Mouse (Mus musculus): ENCODE data around the gene Dlx4. TPM values are rescaled to one million over a fixed set of nuclear protein-coding genes. Genes with fewer than 3 reads are reported as not detected.

Gene Dlx4
- polyA plus RNA-seq, 1 experiment = not detected

- Histone ChIP-seq H3K27me3 (replicated peaks) (peaks cover 74% of the 10 kb centered on the region), H3K9me3 (no peaks in the 10 kb centered on the region), H3K36me3 (replicated peaks; ENCODE audit: low read length) (no peaks in the 10 kb centered on the region), H3K4me1 (peaks cover 27% of the 10 kb centered on the region), H3K4me3 (replicated peaks) (no peak overlapping the region)
- TF ChIP-seq GATA1 (IDR thresholded peaks at IDR 0.05; ENCODE audit: borderline replicate concordance, low read length) (no peak), FLI1 (IDR thresholded peaks at IDR 0.05; ENCODE audit: low read length) (no peak)
Observed at GRCm38 (mm10) chr11:95109000-95109399, 37.1 kb downstream of the Dlx4 start.

- TF ChIP-seq FLI1 (IDR thresholded peaks at IDR 0.05; ENCODE audit: low read length) (no peak), GATA1 (IDR thresholded peaks at IDR 0.05; ENCODE audit: borderline replicate concordance, low read length) (no peak)
- no peak overlapping the region for H3K4me3 ChIP-seq (replicated peaks)
- H3K36me3 ChIP-seq (replicated peaks; ENCODE audit: low read length) = no peaks in the 10 kb centered on the region
- peaks cover 14% of the 10 kb centered on the region for H3K9me3 ChIP-seq
- peaks cover 79% of the 10 kb centered on the region for H3K27me3 ChIP-seq (replicated peaks)
- H3K4me1 ChIP-seq = peaks cover 32% of the 10 kb centered on the region
Observed at GRCm38 (mm10) chr11:95106440-95107236, 39.4 kb downstream of the Dlx4 start.

GRCm38 (mm10) chr11:95105274-95105874 lies 40.7 kb downstream of the Dlx4 start:
- no peaks in the 10 kb centered on the region for H3K36me3 ChIP-seq (replicated peaks; ENCODE audit: low read length)
- peak overlapping the region; percentile 10 for H3K4me3 ChIP-seq (replicated peaks)
- TF ChIP-seq GATA1 (IDR thresholded peaks at IDR 0.05; ENCODE audit: borderline replicate concordance, low read length) = no peak
- no peak for TF ChIP-seq FLI1 (IDR thresholded peaks at IDR 0.05; ENCODE audit: low read length)
- peaks cover 45% of the 10 kb centered on the region for H3K4me1 ChIP-seq
- H3K9me3 ChIP-seq = peaks cover 14% of the 10 kb centered on the region
- H3K27me3 ChIP-seq (replicated peaks) = peaks cover 87% of the 10 kb centered on the region

- Histone ChIP-seq H3K4me1 (peaks cover 47% of the 10 kb centered on the region), H3K4me3 (replicated peaks) (no peak overlapping the region), H3K27me3 (replicated peaks) (peaks cover 89% of the 10 kb centered on the region), H3K9me3 (peaks cover 14% of the 10 kb centered on the region), H3K36me3 (replicated peaks; ENCODE audit: low read length) (no peaks in the 10 kb centered on the region)
- no peak for TF ChIP-seq GATA1 (IDR thresholded peaks at IDR 0.05; ENCODE audit: borderline replicate concordance, low read length)
- no peak for TF ChIP-seq FLI1 (IDR thresholded peaks at IDR 0.05; ENCODE audit: low read length)
Observed at GRCm38 (mm10) chr11:95104266-95104665, 41.8 kb downstream of the Dlx4 start.

GRCm38 (mm10) chr11:95102161-95102904 lies 43.7 kb downstream of the Dlx4 start:
- Histone ChIP-seq H3K9me3 (peaks cover 14% of the 10 kb centered on the region), H3K36me3 (replicated peaks; ENCODE audit: low read length) (no peaks in the 10 kb centered on the region), H3K4me1 (peaks cover 47% of the 10 kb centered on the region), H3K27me3 (replicated peaks) (peaks cover 92% of the 10 kb centered on the region), H3K4me3 (replicated peaks) (no peak overlapping the region)
- TF ChIP-seq GATA1 (IDR thresholded peaks at IDR 0.05; ENCODE audit: borderline replicate concordance, low read length) (no peak), FLI1 (IDR thresholded peaks at IDR 0.05; ENCODE audit: low read length) (no peak)

- Histone ChIP-seq H3K36me3 (replicated peaks; ENCODE audit: low read length) (no peaks in the 10 kb centered on the region), H3K4me1 (peaks cover 41% of the 10 kb centered on the region), H3K27me3 (replicated peaks) (peaks cover 96% of the 10 kb centered on the region), H3K9me3 (peaks cover 14% of the 10 kb centered on the region), H3K4me3 (replicated peaks) (no peak overlapping the region)
- TF ChIP-seq FLI1 (IDR thresholded peaks at IDR 0.05; ENCODE audit: low read length) (no peak), GATA1 (IDR thresholded peaks at IDR 0.05; ENCODE audit: borderline replicate concordance, low read length) (no peak)
Observed at GRCm38 (mm10) chr11:95101071-95101788, 44.8 kb downstream of the Dlx4 start.

GRCm38 (mm10) chr11:95100393-95100792 lies 45.7 kb downstream of the Dlx4 start:
- no peak for TF ChIP-seq FLI1 (IDR thresholded peaks at IDR 0.05; ENCODE audit: low read length)
- no peak for TF ChIP-seq GATA1 (IDR thresholded peaks at IDR 0.05; ENCODE audit: borderline replicate concordance, low read length)
- Histone ChIP-seq H3K4me1 (peaks cover 33% of the 10 kb centered on the region), H3K9me3 (peaks cover 14% of the 10 kb centered on the region), H3K4me3 (replicated peaks) (no peak overlapping the region), H3K36me3 (replicated peaks; ENCODE audit: low read length) (no peaks in the 10 kb centered on the region), H3K27me3 (replicated peaks) (peaks cover 93% of the 10 kb centered on the region)

GRCm38 (mm10) chr11:95098346-95099095 lies 47.5 kb downstream of the Dlx4 start:
- Histone ChIP-seq H3K9me3 (peaks cover 21% of the 10 kb centered on the region), H3K36me3 (replicated peaks; ENCODE audit: low read length) (no peaks in the 10 kb centered on the region), H3K4me1 (peaks cover 25% of the 10 kb centered on the region), H3K4me3 (replicated peaks) (no peak overlapping the region), H3K27me3 (replicated peaks) (peaks cover 82% of the 10 kb centered on the region)
- TF ChIP-seq GATA1 (IDR thresholded peaks at IDR 0.05; ENCODE audit: borderline replicate concordance, low read length) (no peak), FLI1 (IDR thresholded peaks at IDR 0.05; ENCODE audit: low read length) (no peak)

GRCm38 (mm10) chr11:95097889-95098288 lies 48.2 kb downstream of the Dlx4 start:
- H3K27me3 ChIP-seq (replicated peaks) = peaks cover 80% of the 10 kb centered on the region
- H3K4me3 ChIP-seq (replicated peaks) = no peak overlapping the region
- TF ChIP-seq GATA1 (IDR thresholded peaks at IDR 0.05; ENCODE audit: borderline replicate concordance, low read length) (no peak), FLI1 (IDR thresholded peaks at IDR 0.05; ENCODE audit: low read length) (no peak)
- no peaks in the 10 kb centered on the region for H3K36me3 ChIP-seq (replicated peaks; ENCODE audit: low read length)
- H3K4me1 ChIP-seq = peaks cover 29% of the 10 kb centered on the region
- peaks cover 15% of the 10 kb centered on the region for H3K9me3 ChIP-seq
